ENCODE assay signal across 11 mouse cellular contexts in genomic region chr19:46937173-46937572, GRCm38 (mm10).
DNase-seq lines count a peak whose midpoint lies in the region; ATAC-seq and TF ChIP-seq lines count a peak whose summit lies in the region.
"Had no signal": no experiment of that assay in that cellular context is flagged by ENCODE, and none has a peak within 500 bp of the region (broad histone marks: within the 10 kb centered on the region; RNA-seq: fewer than 3 reads in every experiment).

No protein-coding gene starts in this region.

- 64% methylated on average over 6 of the region's 6 CpGs for WGBS in midbrain, embryonic 10.5 days
- WGBS in midbrain, embryonic 11.5 days: 60% methylated on average over 6 of the region's 6 CpGs
- 45% methylated on average over 6 of the region's 6 CpGs for WGBS in intestine, embryonic 16.5 days
- 23% methylated on average over 6 of the region's 6 CpGs for WGBS in stomach, postnatal 0 days

- no peak overlapping the region for H3K4me2 ChIP-seq in midbrain, embryonic 11.5 days
- no peak overlapping the region for H3K4me2 ChIP-seq in intestine, embryonic 16.5 days (ENCODE audit: low read depth, low read length)
- H3K4me2 ChIP-seq in stomach, postnatal 0 days (replicated peaks; ENCODE audit: low read depth): peak overlapping the region; percentile 21; the same call in 1 of the 2 replicates
- H3K4me2 ChIP-seq: midbrain, embryonic 12.5 days had no signal

- no peak for ATAC-seq in midbrain, embryonic 11.5 days (ENCODE audit: low FRiP score)
- ATAC-seq in intestine, embryonic 16.5 days: no peak
- no peak for ATAC-seq in stomach, postnatal 0 days (ENCODE audit: low FRiP score, low TSS enrichment)

- H3K4me1 ChIP-seq in midbrain, embryonic 10.5 days: peaks cover 12% of the 10 kb centered on the region
- no peaks in the 10 kb centered on the region for H3K4me1 ChIP-seq in midbrain, embryonic 11.5 days (ENCODE audit: control insufficient read depth, insufficient read depth, low read length)
- H3K4me1 ChIP-seq in intestine, embryonic 16.5 days (ENCODE audit: control insufficient read depth, insufficient read depth, low read length): peaks cover 6% of the 10 kb centered on the region
- H3K4me1 ChIP-seq in stomach, postnatal 0 days (replicated peaks; ENCODE audit: control insufficient read depth, insufficient read depth): no peaks in the 10 kb centered on the region; the same call in 1 of the 2 replicates

- H3K27me3 ChIP-seq in midbrain, embryonic 10.5 days (ENCODE audit: low read depth, poor library complexity, severe bottlenecking): no peaks in the 10 kb centered on the region
- no peaks in the 10 kb centered on the region for H3K27me3 ChIP-seq in midbrain, embryonic 11.5 days (ENCODE audit: control insufficient read depth, insufficient read depth, low read length)
- no peaks in the 10 kb centered on the region for H3K27me3 ChIP-seq in intestine, embryonic 16.5 days (replicated peaks; ENCODE audit: control insufficient read depth, insufficient read depth, low read length)
- H3K27me3 ChIP-seq in stomach, postnatal 0 days (ENCODE audit: control insufficient read depth, insufficient read depth, low read length): no peaks in the 10 kb centered on the region
- H3K27me3 ChIP-seq: midbrain, embryonic 12.5 days had no signal

- no peak for TF ChIP-seq EP300 in stomach, postnatal 0 days (optimal IDR thresholded peaks at IDR 0.05)

- DNase-seq in heart, adult 9 months (ENCODE audit: low spot score in 2 of 2): peak; percentile 34 to 41
- no peak for DNase-seq in heart, postnatal 14 days
- no peak for DNase-seq in midbrain, embryonic 10.5 days (ENCODE audit: low spot score)
- no peak for DNase-seq in midbrain, embryonic 11.5 days (ENCODE audit: low spot score, missing footprints)
- no peak for DNase-seq in stomach, postnatal 0 days (ENCODE audit: low spot score)
- no peak for DNase-seq in adrenal gland, postnatal 4 days (ENCODE audit: low spot score in 2 of 2)
- DNase-seq in left cerebral cortex, adult 11 months (ENCODE audit: low spot score): no peak
- DNase-seq: kidney, adult 8-10 months had no signal

- 0 out of 2 replicates have a peak overlapping the region, but pooled peaks have one; percentile 42 for H3K27ac ChIP-seq in midbrain, embryonic 10.5 days (replicated peaks)
- H3K27ac ChIP-seq in midbrain, embryonic 11.5 days (ENCODE audit: low read depth, low read length): no peak overlapping the region
- peak overlapping the region; percentile 70 for H3K27ac ChIP-seq in intestine, embryonic 16.5 days (ENCODE audit: low read length)
- peak overlapping the region; percentile 81 for H3K27ac ChIP-seq in stomach, postnatal 0 days (replicated peaks)
- H3K27ac ChIP-seq: midbrain, embryonic 12.5 days had no signal

- peaks cover 8% of the 10 kb centered on the region for H3K36me3 ChIP-seq in midbrain, embryonic 10.5 days
- no peaks in the 10 kb centered on the region for H3K36me3 ChIP-seq in midbrain, embryonic 11.5 days (ENCODE audit: control insufficient read depth, insufficient read depth, low read length)
- H3K36me3 ChIP-seq in intestine, embryonic 16.5 days (ENCODE audit: control insufficient read depth, insufficient read depth, low read length): no peaks in the 10 kb centered on the region
- peaks cover 2% of the 10 kb centered on the region; the same call in 1 of the 2 replicates for H3K36me3 ChIP-seq in stomach, postnatal 0 days (ENCODE audit: control insufficient read depth, insufficient read depth, low read length)
- H3K36me3 ChIP-seq: midbrain, embryonic 12.5 days had no signal

- H3K9ac ChIP-seq in midbrain, embryonic 11.5 days (ENCODE audit: low read length): no peak overlapping the region
- H3K9ac ChIP-seq in intestine, embryonic 16.5 days (ENCODE audit: low read depth, low read length): no peak overlapping the region
- no peak overlapping the region; the same call in 1 of the 2 replicates for H3K9ac ChIP-seq in stomach, postnatal 0 days (ENCODE audit: low read length)
- H3K9ac ChIP-seq: midbrain, embryonic 12.5 days had no signal

- no peak overlapping the region for H3K4me3 ChIP-seq in midbrain, embryonic 10.5 days
- no peak overlapping the region for H3K4me3 ChIP-seq in midbrain, embryonic 11.5 days (ENCODE audit: low read depth, low read length)
- no peak overlapping the region for H3K4me3 ChIP-seq in intestine, embryonic 16.5 days (ENCODE audit: low read length)
- no peak overlapping the region for H3K4me3 ChIP-seq in stomach, postnatal 0 days (ENCODE audit: low read depth, low read length)
- H3K4me3 ChIP-seq: erythroblast, embryonic 14.5 days; midbrain, embryonic 12.5 days had no signal

- H3K9me3 ChIP-seq in midbrain, embryonic 10.5 days (replicated peaks): no peaks in the 10 kb centered on the region
- no peaks in the 10 kb centered on the region for H3K9me3 ChIP-seq in midbrain, embryonic 11.5 days (ENCODE audit: control insufficient read depth, low read length)
- no peaks in the 10 kb centered on the region for H3K9me3 ChIP-seq in intestine, embryonic 16.5 days (ENCODE audit: control insufficient read depth, low read length)
- no peaks in the 10 kb centered on the region for H3K9me3 ChIP-seq in stomach, postnatal 0 days (ENCODE audit: control insufficient read depth, low read length)
- H3K9me3 ChIP-seq: midbrain, embryonic 12.5 days had no signal

- intact Hi-C loops in heart, postnatal 14 days (cut with DNase I): no loop called here

- no peak for TF ChIP-seq CTCF in stomach, postnatal 0 days (IDR thresholded peaks at IDR 0.05; ENCODE audit: low read depth)

Comparison
In these comparisons a context has a peak if more than half of its experiments do, and no peak if none do; other contexts are left out.
1. DNase-seq: peak in heart, adult 9 months (2 of 2); none in heart, postnatal 14 days (0 of 2), midbrain, embryonic 10.5 days (single experiment), midbrain, embryonic 11.5 days (single experiment), stomach, postnatal 0 days (single experiment), adrenal gland, postnatal 4 days (0 of 2) and left cerebral cortex, adult 11 months (single experiment).